Mouse (Mus musculus): Measurements from ENCODE around the gene Pimreg. TPM values are rescaled to one million over a fixed set of nuclear protein-coding genes. Genes with fewer than 3 reads are reported as not detected.

The Pimreg gene
- total RNA-seq, 2 experiments from 2014 or later: 0.64 to 0.70 TPM

GRCm38 (mm10) chr11:72029143-72029542, 12.7 kb upstream of the Pimreg start:
- DNase-seq: no peak

GRCm38 (mm10) chr11:72031353-72031752, 10.5 kb upstream of the Pimreg start:
- DNase-seq: no peak

- no peak for DNase-seq
Observed at GRCm38 (mm10) chr11:72032091-72032490, 9.7 kb upstream of the Pimreg start.

GRCm38 (mm10) chr11:72032589-72032988, 9.2 kb upstream of the Pimreg start:
- DNase-seq: no peak

GRCm38 (mm10) chr11:72037409-72037808, 4.4 kb upstream of the Pimreg start, which contains the start of gene Aipl1:
Gene Aipl1 (minus strand): TSS chr11:72037509.
- no peak for DNase-seq

GRCm38 (mm10) chr11:72037996-72038395, 3.8 kb upstream of the Pimreg start:
- no peak for DNase-seq

GRCm38 (mm10) chr11:72039599-72040386, 2.0 kb upstream of the Pimreg start:
- DNase-seq: no peak

- no peak for DNase-seq
Observed at GRCm38 (mm10) chr11:72041290-72041767, 503 bp upstream of the Pimreg start.

- DNase-seq: no peak
Observed at GRCm38 (mm10) chr11:72042631-72043030, 799 bp downstream of the Pimreg start.

- no peak for DNase-seq
Observed at GRCm38 (mm10) chr11:72044231-72044630, 2.4 kb downstream of the Pimreg start.

- no peak for DNase-seq
Observed at GRCm38 (mm10) chr11:72048730-72049129, 6.9 kb downstream of the Pimreg start.

- DNase-seq: no peak
Observed at GRCm38 (mm10) chr11:72049171-72049759, 7.4 kb downstream of the Pimreg start.

- DNase-seq: peak; percentile 39
Observed at GRCm38 (mm10) chr11:72050168-72050894, 8.5 kb downstream of the Pimreg start.

- no peak for DNase-seq
Observed at GRCm38 (mm10) chr11:72050895-72051858, 9.3 kb downstream of the Pimreg start.

GRCm38 (mm10) chr11:72052221-72052620, 10.4 kb downstream of the Pimreg start:
- no peak for DNase-seq

- DNase-seq: no peak
Observed at GRCm38 (mm10) chr11:72052636-72053035, 10.8 kb downstream of the Pimreg start.

GRCm38 (mm10) chr11:72055176-72055575, 13.3 kb downstream of the Pimreg start:
- DNase-seq: no peak

- no peak for DNase-seq
Observed at GRCm38 (mm10) chr11:72057166-72057565, 15.3 kb downstream of the Pimreg start.

GRCm38 (mm10) chr11:72060416-72060815, 18.6 kb downstream of the Pimreg start:
- DNase-seq: no peak

GRCm38 (mm10) chr11:72061093-72061620, 19.3 kb downstream of the Pimreg start:
- DNase-seq: no peak

- no peak for DNase-seq
Observed at GRCm38 (mm10) chr11:72064414-72064813, 22.6 kb downstream of the Pimreg start.

Measured in gastrocnemius, postnatal 25 days (tissue).